Mouse (Mus musculus): ENCODE measurements at regions not wholly inside any gene's neighbourhood (a gene's known extent, or its start where the extent isn't known, plus 50 kb on each side); places are given as distances from the start of the nearest gene placed in this dataset.
"Not testable (repeated sequence)": the region's sequence is repeated elsewhere in the genome, so short reads cannot be mapped to it uniquely, and the experiment has no call there.

DNA sequence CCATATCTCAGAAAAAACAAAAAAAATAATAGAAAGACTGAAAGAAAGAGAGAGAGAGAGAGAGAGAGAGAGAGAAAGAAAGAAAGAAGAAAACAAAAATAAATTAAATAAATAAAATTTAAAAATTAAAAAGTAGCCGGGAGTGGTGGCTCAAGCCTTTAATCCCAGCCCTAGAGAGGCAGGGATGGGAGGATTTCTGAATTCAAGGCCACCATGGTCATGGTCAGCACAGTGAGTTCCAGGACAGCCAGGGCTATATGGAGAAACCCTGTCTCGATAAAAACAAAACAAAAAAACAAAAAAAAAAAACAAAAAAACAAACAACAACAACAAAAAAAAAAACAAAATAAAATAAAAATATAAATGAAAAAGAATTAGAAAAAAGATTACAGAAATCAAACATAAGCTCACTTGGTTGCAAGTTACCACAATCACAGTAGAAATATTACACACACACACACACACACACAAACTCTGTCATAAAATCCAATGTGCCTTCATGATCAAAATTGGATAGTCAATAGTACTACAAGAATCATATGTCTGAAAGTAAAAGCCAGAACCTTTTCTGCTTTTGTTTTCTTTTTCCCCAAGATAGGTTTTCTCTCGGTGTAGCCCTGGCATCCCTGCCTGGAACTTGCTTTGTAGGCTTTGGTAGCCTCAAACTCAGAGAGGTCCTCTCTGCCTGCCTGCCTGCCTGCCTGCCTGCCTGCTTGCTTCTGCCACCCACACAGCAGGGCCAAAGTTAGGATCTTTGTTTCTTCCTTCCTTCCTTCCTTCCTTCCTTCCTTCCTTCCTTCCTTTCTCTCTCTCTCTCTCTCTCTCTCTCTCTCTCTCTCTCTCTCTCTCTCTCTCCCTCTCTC lies 476.1 kb upstream of the Olfr161 start:
- peak; percentile 4 to 25 for DNase-seq (ENCODE audit: low spot score in 2 of 2)

DNA sequence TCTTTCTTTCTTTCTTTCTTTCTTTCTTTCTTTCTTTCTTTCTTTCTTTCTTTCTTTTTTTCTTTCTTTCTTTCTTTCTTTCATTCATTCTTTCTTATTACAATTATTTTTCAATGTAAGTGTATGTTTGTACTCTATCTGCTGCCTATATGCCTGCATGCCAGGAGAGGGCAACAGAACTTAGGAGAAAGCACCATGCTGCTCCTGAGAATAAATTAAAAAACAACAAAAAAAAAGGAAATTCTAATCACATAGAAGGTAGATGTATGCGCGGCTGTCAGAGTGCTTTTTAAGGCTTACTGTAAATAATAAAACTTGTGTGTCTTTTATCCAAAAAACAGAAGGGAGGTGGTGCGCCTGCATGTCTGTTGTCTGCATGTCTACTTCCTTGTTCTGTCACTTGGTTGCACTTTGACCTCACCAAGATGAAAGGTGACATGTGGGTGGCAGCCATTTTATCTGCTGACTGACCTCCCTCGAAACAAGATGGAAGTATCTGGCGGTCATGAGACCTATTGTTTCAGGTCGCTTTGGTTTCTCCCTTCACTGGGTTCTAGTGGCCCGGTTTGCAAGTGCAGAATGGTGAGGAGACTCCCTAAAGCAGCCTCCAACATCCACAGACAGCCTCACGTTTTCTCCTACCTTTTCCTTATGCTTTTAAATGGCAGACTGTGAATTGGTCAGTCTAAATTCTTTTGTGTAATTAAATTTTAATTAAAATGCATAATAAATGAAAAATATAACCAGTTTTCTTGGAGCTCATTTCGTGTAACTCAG lies 475.3 kb upstream of the Olfr161 start:
- DNase-seq (ENCODE audit: low spot score in 2 of 2), result peak in 1 of 2 experiments; percentile 11

DNA sequence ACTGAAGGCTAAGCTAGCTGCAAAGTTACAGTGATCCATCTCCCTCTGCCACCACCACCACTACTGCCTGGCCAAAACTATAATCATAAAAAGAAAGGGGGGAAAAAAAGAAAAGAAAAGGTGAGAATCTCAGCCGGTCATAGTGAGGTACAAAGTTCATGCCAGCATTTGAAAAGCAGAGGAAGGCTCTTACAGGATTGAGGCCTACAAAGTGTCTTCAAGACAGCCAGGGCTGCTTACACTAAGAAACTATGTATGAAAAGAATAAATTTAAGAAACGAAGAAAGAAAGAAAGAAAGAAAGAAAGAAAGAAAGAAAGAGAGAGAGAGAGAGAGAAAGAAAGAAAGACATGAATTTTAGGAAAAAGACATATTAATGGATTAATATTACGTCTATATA lies 474.7 kb upstream of the Olfr161 start:
- DNase-seq (ENCODE audit: low spot score in 2 of 2), result peak in 1 of 2 experiments; percentile 20

DNA sequence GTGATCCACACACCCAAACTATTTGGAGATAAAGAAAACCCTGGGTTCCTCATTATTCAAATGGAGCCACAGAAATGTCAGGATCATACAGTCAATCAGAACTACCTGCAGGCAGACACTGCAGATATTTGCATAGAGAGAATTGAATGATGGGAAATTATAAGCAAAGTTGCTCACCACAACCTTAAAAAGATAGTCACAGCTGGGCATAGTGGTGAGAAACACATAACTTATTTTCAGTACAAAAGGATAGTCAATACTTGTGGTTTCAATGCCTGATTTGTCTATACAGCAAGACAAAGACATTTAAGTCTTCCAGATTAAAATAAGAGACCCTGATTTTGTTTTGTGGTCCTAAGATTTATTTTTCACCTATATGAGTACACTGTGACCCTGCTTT lies 469.6 kb upstream of the Olfr161 start:
- DNase-seq (ENCODE audit: low spot score in 2 of 2), result not testable (repeated sequence)

DNA sequence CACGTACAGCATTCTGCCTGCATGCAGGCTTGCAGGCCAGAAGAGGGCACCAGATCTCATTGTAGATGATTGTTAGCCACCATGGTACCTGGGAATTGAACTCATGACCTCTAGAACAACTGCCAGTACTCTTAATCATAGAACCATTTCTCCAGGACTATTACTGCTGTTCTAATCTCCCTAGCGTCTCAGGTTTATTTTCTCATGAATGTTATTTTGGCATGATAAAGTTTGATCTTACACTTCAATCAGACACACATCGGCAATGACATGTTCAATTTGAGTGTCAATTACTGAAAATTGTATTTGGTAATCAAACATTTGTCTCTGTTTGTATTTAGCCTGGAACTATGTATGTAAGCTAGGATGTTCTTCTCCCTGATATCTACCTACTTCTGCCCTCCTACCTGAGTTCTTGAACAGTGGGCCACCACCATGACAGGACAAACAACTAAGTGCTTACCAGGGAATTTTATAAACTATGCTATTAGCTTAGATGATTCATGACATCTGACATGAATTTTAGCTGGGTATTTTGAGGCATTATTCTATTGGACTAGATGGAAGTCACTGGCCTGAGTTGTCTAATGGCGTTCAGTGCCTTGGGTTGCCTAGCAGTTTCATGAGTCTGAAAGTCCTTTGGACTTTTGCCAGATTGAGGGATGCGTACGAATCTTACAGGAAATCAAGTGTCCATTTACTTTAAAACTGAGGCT lies 468.5 kb upstream of the Olfr161 start:
- not testable (repeated sequence) for DNase-seq (ENCODE audit: low spot score in 2 of 2)

DNA sequence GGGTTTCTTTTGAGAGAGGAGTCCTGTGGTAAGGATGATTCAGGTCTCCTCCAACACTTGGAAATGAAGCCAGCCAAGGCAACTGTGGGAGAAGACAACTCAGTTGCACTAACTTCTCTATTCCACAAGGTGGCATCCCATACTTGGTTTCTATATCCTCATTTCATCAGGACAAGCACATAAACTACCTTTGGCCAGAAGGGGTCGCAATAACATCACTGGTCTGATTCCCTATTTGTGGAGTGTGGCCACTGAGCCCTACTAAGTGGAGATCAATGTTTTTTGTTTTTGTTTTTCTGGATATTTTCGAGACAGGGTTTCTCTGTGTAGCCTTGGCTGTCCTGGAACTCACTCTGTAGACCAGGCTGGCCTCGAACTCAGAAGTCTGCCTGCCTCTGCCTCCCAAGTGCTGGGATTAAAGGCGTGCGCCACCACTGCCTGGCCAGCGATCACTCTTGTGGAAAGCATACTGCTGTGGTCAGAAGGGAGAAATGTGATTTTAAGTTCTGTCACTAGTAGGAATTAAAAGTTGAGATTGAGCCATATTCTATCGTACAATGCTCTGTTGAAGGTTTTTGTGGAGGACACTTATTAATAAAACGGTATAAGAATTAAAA lies 467.9 kb upstream of the Olfr161 start:
- DNase-seq (ENCODE audit: low spot score in 2 of 2), result peak; percentile 14 to 16

DNA sequence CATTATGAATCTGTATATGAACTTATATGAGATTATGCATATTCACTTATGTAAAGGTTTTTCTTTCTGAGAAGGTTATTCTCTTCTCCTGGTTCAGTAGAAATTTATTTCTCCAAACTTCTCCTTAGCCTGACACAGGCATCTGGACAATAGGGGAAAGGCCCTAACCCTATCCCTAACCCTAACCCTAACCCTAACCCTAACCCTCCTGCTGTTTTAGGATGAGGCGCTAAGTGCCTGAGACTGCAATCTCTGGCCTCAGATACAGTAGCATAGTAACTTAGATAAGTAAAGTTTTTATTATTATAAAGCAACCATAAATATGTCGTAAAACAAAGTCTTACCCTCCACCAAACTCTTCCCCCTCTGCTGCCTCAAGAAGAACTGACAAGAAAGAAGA lies 463.5 kb upstream of the Olfr161 start:
- DNase-seq (ENCODE audit: low spot score in 2 of 2), result not testable (repeated sequence)
